Mouse (Mus musculus) cerebellum, adult 11-12 months (tissue): ENCODE results near the gene Hap1.

Source experiments
- DNase-seq: peaks from one replicate; pipeline ENCODE4 v3.0.0; 2022

The Hap1 gene

GRCm38 (mm10) chr11:100355972-100356818 is at the start of gene Hap1:
Hap1 (minus strand) TSS chr11:100356128.
- peak; percentile 76 for DNase-seq

- peak; percentile 48 for DNase-seq
These were observed 48.6 kb upstream of the Hap1 start for GRCm38 (mm10) chr11:100404456-100405074.

GRCm38 (mm10) chr11:100403445-100404134 is 47.7 kb upstream of the Hap1 start:
- DNase-seq = peak; percentile 36

GRCm38 (mm10) chr11:100402682-100403081 is 46.8 kb upstream of the Hap1 start:
- peak; percentile 53 for DNase-seq

- peak; percentile 46 for DNase-seq
These were observed 46.3 kb upstream of the Hap1 start for GRCm38 (mm10) chr11:100402240-100402639.

GRCm38 (mm10) chr11:100400842-100401241 is 44.9 kb upstream of the Hap1 start:
- no peak for DNase-seq

- DNase-seq = peak; percentile 63
These were observed 44.0 kb upstream of the Hap1 start for GRCm38 (mm10) chr11:100399727-100400538.

GRCm38 (mm10) chr11:100399320-100399719 is 43.4 kb upstream of the Hap1 start:
- peak; percentile 34 for DNase-seq

- DNase-seq = peak; percentile 53
These were observed 42.6 kb upstream of the Hap1 start for GRCm38 (mm10) chr11:100398517-100398916.

- peak; percentile 100 for DNase-seq
These were observed 41.9 kb upstream of the Hap1 start, which contains the start of gene Jup for GRCm38 (mm10) chr11:100397600-100398389. Jup (minus strand) TSS chr11:100397763.

- DNase-seq = peak; percentile 86
These were observed 41.1 kb upstream of the Hap1 start for GRCm38 (mm10) chr11:100396886-100397599.

GRCm38 (mm10) chr11:100395861-100396631 is 40.1 kb upstream of the Hap1 start:
- DNase-seq = peak; percentile 86

- peak; percentile 91 for DNase-seq
These were observed 39.3 kb upstream of the Hap1 start for GRCm38 (mm10) chr11:100395200-100395599.

GRCm38 (mm10) chr11:100394353-100395074 is 38.6 kb upstream of the Hap1 start:
- peak; percentile 55 for DNase-seq

GRCm38 (mm10) chr11:100393733-100394132 is 37.8 kb upstream of the Hap1 start:
- peak; percentile 77 for DNase-seq

GRCm38 (mm10) chr11:100392958-100393357 is 37.0 kb upstream of the Hap1 start:
- no peak for DNase-seq

- DNase-seq = no peak
These were observed 36.0 kb upstream of the Hap1 start for GRCm38 (mm10) chr11:100391884-100392345.

GRCm38 (mm10) chr11:100391081-100391883 is 35.4 kb upstream of the Hap1 start:
- DNase-seq = peak; percentile 67
